Mouse (Mus musculus): ENCODE measurements at regions not wholly inside any gene's neighbourhood (a gene's known extent, or its start where the extent isn't known, plus 50 kb on each side); places are given as distances from the start of the nearest gene placed in this dataset.

DNA sequence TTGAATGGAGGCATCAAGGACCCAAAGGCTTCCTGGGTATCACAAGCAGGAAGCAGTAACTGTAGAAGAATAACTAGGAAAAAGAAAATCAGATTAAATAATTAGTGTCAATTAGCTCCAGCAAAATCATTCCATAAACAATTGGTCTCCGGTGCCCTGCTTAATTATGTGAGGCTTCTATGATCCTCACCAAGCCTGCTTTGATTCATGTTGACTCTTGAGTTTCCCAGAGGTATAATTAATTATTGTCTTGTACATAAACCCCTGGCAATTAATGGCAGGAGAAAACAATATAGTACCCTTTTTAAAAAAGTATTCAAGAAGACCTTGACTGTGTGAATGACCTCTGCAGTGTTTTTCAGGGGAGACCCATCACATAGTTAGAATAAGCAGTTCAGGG is 61.5 kb upstream of the Sp8 start:
- intact Hi-C loops (cut with DNase I; ENCODE audit: low total_unique reads) = no loop called here
- no peak for DNase-seq

DNA sequence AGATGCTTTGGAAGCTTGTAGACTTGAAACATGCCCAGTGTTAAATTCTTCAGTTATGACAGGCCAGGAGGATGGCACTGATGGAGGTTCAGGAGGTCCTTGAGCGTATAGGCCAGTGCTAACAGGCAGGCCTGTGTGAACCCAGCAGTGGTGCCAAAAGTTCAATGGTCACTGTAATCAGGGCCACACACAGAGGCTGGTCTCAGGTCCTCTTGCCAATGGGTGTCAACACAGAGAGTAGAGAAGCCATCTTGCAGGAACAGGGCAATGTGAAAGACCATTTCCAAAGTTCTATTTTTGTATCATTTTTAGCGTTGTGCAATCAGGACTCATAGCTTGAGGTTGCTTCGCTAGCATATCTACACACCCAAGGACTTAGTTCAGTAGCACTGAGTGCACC is 64.2 kb upstream of the Sp8 start:
- intact Hi-C loops (cut with DNase I; ENCODE audit: low total_unique reads) = no loop called here

DNA sequence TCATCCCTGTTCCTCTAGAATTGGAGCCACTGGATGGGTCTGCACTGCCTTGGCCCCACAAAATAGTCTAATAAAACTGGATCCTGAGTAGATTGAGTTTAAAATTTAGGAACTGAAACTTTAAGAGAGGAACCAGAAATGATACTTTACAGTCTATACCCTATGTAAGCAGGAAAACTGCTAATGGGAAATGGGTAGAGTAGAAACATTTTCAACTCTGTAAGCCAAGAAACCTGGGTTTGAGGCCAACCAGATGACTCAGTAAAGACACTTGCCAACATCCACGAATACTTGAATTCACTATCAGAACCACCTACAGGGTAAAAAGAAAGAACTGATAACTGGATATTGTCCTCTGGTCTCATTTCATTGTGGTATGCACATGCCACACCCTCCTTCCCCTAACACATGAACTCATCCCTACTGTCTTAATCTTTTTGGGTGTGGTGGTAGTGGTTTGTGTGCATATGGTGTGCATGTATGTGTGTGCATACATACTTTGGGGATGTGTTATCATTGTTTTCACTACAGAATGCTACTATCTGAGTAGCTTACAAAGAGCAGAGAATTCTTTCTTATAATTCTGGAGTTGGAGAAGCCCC is 70.6 kb upstream of the Sp8 start:
- intact Hi-C loops (cut with DNase I; ENCODE audit: low total_unique reads) = no loop called here
- DNase-seq = no peak

More for the DNA sequence above, 64.2 kb upstream of the Sp8 start:
- no peak for DNase-seq

DNA sequence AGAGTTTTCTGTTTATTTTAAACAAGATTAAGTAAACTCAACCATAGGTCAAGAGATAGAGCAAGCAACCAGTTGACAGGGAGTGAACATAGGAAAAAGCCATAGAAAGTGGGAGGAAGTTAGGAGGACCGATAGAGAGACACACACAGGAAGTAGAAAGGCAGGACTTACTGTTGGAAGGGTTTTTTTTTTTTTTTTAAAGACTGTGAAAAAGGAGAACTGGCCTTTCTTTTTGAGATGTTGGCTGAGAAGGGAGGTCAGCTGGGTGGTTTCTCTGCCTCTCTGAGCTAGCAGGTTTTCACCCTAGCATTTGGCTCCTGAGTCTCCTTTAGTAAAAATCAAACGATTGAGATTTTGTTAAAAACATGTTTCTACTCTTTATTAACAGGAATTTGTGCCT is 73.3 kb upstream of the Sp8 start:
- intact Hi-C loops (cut with DNase I; ENCODE audit: low total_unique reads) = no loop called here
- DNase-seq = no peak

DNA sequence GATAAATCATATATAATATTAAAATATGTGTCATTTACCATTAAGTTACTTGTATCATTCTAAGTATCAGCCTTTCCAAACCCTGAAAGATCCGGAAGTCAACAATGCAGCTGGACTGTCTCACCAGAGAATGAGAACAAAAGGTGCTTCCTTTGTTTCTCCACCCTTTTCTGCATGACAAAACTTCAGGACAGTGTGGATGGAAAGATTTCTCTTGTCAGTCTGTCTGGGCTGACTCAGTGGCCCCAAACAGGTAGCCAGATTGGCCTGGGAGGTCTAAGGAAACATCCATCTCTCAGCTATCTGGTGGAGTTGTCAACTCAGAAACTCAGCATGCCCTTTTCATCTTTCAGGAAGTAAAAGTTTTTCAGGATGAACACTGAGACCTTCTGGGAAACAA is 79.7 kb upstream of the Sp8 start:
- intact Hi-C loops (cut with DNase I; ENCODE audit: low total_unique reads) = no loop called here
- DNase-seq = no peak

DNA sequence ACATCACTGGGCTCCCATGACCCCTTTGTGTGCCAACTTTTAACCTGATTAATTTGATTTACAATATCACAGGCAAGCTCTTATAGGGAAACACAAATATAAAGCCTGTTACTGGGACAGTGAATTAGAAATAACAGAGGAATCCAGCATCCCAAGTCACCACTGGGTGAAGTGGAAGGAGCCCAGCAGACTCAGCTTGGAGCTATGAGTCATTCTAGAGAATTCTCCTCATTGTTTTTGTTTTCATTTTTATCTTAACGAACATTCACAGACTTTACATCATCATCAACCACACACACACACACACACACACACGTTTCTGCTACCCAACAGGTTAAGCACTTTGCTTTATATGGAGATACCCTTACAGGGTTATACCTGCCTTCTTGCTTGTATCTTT is 92.1 kb upstream of the Sp8 start:
- no peak for DNase-seq
- intact Hi-C loops (cut with DNase I; ENCODE audit: low total_unique reads) = no loop called here

DNA sequence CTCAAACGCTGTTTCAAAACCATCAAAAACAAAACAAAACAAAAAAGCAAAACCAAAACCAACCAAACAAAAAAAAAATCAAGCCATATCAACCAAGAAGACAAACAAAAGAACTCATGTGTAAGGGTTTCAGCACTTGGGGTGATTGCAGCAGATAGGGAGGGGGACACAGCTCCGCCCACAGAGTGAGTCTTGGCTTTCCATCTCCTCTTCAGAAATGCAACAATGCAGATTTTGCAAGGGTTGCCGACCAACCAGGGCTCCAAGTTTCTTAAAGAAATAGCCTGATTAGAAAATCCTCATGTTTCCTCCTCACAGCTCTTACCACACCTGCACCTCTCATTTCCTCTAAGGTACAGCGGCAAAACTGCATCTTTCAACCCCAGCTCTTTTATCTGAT is 107.0 kb upstream of the Sp8 start:
- DNase-seq = no peak
- intact Hi-C loops (cut with DNase I; ENCODE audit: low total_unique reads) = no loop called here

DNA sequence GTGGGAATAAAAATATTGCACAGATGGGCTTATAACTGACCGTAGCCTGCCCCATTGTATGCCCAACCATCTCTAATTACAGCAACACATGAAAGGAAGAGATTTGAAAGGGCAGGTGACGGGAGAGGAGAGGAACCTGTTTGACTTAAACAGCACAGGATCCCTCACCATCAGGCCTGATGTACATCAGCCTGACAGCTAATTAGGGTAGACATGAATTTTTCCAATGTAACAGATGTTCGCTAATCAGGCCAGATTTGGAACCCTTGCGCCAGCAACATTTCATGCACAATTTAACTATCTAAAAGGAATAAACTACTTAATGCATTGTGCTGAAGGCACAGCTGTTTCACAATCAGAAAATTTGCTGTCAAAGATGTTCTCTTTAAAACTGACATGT is 120.2 kb upstream of the Sp8 start:
- no peak for DNase-seq
- intact Hi-C loops (cut with DNase I; ENCODE audit: low total_unique reads) = no loop called here

DNA sequence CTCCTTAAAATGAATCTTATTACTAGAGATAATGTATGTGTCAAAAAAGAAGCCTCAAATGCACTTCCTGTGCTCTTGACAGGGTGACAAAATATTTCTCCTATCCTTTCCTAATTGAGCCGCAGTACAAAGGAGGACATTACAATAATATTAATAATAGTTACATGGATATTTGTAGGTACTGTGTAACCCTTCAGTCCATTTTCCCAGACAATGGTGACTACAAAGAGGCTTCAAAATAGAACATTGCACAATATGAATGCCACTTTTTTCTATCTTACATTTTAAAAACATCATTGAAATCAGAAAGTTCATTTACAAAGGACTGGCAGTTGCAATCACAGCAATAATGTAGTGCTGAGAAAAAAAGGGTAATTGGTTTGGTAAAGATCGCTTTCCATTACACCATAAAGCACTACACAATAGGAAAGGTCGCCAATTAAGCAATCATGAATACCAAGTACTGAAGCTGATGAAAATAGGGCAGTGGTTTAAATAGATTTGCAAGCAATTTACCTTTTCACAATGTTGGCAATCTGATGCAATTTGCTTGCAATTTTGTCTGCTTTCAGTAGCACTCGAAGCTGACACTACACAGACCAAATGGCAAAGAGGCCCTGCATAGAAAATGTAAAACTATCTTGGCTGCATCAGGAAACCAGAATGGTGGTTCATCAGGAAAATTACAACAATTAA is 126.1 kb upstream of the Sp8 start:
- intact Hi-C loops (cut with DNase I; ENCODE audit: low total_unique reads) = no loop called here
- no peak for DNase-seq

DNA sequence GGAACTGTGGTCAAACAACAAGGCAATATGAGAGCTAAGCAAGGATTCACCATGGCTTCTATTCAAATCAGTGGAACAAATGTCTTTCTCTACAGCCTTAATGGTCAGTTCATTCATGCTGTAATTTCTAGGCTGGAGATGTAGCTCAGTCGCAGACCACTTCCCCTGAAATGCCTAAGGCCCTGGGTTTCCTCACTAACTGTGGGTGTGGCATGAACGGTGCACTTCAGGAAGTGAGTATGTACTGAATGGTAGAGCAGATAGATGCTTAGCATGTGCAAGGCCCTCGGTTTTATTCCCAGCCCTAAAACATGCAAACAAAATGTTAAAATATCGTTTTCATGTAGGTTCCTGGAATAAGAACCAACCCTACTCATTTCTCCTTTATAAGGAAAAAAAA is 129.3 kb upstream of the Sp8 start:
- intact Hi-C loops (cut with DNase I; ENCODE audit: low total_unique reads) = no loop called here
- no peak for DNase-seq

DNA sequence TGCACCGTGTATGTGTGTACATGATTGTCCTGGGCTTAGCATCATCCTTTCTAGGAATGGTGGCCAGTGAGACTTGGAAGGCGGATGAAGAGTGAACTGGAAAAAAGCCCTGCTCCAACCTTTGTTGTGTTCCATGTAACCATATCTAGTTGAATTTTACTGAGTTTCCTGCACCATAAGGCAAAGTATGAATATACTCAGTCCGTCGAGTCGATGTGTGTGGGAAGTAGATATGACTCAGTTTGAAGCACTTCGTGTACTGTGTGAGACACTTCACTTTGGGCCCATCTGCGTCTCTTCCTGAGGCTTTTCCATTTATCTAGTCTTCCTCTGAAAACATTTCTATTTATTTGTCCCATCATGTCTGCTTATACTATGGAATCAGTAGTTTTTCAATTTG is 139.5 kb upstream of the Sp8 start:
- no peak for DNase-seq
- intact Hi-C loops (cut with DNase I; ENCODE audit: low total_unique reads) = no loop called here

DNA sequence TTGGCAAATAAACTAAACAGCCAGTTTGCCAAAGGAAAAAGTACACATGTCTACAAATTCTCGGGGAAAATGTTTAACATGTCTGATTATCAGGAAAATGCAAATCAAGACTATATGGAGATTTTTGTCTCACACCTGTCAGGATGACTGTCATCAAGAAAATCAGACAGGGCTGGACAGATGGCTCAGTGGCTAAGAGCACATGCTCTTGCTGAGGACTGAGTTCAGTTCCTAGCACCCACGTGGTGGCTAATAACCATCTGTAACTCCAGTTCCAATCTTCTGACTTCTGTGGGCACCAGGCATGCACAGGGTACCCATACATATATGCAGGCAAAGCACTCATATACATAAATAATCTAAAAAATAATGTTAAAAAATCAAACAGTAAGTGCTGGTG is 141.3 kb upstream of the Sp8 start:
- intact Hi-C loops (cut with DNase I; ENCODE audit: low total_unique reads) = no loop called here

DNA sequence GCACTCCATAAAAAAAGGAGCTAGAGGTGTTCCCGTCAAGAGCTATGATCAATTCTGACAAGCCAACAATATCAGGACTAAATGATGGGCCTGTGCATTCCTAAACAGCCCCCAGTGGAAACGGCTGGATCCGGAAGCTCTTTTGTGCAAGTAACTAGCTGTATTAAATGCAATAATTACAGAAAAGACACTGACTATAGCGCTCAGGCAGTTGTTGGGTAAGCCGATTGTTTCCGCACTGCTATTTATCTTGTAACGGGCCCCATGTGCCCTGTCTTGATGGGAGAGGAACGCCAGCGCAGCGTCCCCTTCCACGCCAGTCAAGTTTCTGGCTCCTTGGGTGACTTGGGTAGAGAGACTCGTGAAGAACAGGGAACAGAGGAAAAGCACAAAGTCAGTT is 142.4 kb upstream of the Sp8 start:
- intact Hi-C loops (cut with DNase I; ENCODE audit: low total_unique reads) = no loop called here
- DNase-seq = no peak

More for the DNA sequence above, 141.3 kb upstream of the Sp8 start:
- DNase-seq = no peak

DNA sequence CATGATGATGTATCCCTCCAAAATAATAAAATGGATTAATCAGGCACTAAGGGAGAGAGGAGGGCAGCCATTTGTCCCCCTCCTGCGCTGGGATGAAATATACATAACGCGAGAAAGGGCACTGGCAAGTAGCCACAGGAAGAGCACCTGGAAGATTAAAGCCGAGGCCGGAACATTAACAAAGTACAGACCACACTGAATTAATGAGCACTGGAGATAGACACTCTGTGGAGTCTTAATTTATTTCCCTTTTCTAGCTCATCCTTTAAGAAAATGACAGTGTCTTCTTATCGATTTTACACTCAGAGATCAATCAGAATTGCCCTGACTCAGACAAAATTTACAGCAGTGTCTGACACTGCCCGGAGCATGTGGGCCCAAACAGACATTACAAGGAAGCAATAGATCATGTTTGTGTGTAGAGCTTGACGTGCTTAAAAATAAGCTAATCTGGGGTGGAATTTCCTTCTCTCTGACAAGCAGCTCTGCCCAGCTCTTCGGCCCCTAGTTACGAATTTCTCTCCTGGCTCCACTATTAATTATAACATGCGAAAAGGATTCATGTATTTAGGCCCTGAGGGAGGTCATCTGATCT is 143.0 kb upstream of the Sp8 start:
- intact Hi-C loops (cut with DNase I; ENCODE audit: low total_unique reads) = no loop called here
- DNase-seq = no peak

DNA sequence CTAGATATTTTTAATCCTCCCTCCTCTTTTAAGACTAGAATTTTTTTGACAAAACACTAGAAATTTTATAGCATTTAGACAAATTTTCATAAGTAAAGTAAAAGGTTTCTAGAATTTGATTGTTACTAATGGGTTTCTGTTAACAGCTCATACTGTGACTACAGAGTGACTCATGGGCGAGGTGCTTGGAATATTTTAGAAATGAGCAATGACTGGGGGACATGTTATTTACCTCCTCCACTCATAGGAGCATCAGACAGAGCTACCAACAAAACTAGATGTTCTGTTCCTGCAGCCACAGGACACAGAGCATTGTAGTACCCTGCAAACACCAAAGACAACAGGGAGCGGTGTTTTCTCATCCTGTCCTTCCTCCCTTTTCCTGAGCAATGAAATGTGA is 144.3 kb upstream of the Sp8 start:
- intact Hi-C loops (cut with DNase I; ENCODE audit: low total_unique reads) = no loop called here

DNA sequence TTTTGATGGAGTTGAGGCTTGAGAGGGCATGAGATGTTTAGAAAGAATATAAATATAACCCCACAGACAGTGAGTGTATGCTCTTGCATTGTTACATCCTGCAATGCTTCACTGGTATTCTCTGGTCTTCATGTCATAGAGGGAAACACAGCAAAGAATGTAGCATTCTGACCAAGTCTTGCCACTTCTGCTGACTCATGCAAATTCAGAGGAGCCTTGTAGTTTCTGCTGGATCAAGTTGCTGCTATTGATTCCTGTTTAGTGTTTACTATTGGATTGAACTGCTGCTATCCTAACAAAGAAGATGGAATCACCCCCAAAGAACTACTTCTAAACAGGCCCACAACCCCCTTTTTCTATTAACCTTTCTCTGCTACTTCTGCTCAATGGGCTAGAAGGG is 148.0 kb upstream of the Sp8 start:
- no peak for DNase-seq
- intact Hi-C loops (cut with DNase I; ENCODE audit: low total_unique reads) = no loop called here

More for the DNA sequence above, 144.3 kb upstream of the Sp8 start:
- no peak for DNase-seq

DNA sequence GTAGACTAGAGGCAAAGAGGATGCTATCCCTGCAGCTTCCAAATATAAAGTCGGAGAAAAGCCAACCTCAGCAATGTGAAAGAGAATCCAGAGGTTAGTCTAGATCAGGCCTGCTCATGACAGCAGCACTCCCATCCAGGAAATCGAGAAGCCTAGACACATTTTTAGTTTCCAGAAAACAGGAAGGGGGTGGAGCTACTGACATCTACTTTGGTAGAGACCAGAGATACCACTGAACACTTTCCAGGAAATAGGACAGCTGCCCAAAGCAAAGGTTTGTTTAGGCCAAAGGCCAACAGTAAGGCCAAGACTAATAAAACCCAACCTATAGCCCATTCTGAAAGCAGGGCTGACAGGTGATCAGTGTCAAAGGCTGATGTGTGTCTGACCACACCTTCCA is 151.4 kb upstream of the Sp8 start:
- no peak for DNase-seq
- intact Hi-C loops (cut with DNase I; ENCODE audit: low total_unique reads) = no loop called here

DNA sequence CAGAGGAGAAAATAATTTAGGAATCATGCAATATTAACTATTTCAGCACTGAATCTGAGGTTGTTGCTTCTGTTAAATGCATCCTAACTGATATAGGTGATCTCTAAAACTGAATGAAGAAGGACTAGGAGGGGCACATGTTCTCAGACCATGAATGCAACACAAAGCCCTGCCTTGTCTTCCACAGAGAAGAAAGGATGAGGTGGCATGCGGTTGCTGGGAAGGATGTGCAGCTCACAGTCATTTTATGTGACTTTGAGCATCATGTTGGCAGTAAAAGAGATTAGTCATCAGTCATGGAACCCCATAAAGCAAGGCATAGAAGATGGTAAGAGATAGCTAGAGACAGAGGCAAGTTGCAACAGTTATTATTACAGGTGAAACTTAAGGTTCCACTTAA is 163.2 kb upstream of the Sp8 start:
- DNase-seq = no peak
- intact Hi-C loops (cut with DNase I; ENCODE audit: low total_unique reads) = no loop called here

DNA sequence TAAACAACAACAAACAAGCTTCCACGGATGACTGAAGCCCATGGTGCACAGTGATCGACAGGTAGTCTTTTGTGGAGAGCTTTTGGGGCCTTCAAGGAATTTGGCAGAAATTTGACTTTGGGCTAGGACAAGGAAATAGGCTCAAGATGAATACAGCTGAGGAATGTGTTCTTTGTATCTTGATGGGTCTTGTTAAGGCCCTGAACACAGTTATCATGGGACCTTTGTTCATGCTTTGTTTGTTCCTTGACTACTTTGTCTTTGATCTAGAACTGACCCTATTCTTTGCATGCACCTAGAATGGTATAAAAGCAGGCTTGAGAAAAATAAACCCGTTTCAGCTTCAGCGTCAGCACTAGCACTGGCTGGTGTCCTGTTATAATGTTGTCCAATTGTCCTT is 168.1 kb upstream of the Sp8 start:
- no peak for DNase-seq
- intact Hi-C loops (cut with DNase I; ENCODE audit: low total_unique reads) = no loop called here

DNA sequence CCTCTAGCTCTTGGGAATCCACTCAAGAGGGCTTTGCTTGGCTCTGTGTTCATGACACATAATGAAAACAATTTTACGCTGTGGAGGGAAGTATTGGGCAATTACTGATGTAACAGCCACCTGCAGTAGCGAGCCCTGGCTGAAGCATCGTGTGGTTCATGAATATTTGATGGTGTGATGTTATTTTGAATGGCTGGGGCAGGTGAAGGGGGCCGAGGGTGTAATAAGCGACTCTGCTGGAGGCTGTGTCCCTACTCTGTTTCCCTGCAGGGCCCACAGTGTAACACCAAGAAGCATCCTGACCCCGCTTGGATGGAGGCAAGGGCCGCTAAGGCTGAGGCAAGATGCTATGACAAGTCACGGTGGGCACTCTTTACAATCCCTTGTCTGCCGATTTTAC is 184.6 kb upstream of the Sp8 start:
- no peak for DNase-seq
- intact Hi-C loops (cut with DNase I; ENCODE audit: low total_unique reads) = no loop called here

DNA sequence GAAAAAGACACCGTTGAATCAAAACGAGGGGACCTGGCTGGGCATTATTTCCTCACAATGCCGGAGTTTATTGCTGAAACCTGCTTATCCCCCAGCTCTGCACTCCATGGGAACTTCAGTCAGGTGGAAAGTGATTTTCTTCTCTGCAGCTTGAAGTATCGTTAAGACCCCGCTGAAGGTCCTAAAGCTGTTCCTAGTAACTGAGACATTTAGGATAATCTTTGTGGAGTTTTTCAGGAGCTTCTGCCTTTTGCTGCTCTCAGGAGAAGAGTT is 185.0 kb upstream of the Sp8 start:
- no peak for DNase-seq
- intact Hi-C loops (cut with DNase I; ENCODE audit: low total_unique reads) = no loop called here

Measured in gastrocnemius, postnatal 14 days (tissue).